24 mouse cellular contexts compared by ENCODE assay signal in the genomic region with DNA sequence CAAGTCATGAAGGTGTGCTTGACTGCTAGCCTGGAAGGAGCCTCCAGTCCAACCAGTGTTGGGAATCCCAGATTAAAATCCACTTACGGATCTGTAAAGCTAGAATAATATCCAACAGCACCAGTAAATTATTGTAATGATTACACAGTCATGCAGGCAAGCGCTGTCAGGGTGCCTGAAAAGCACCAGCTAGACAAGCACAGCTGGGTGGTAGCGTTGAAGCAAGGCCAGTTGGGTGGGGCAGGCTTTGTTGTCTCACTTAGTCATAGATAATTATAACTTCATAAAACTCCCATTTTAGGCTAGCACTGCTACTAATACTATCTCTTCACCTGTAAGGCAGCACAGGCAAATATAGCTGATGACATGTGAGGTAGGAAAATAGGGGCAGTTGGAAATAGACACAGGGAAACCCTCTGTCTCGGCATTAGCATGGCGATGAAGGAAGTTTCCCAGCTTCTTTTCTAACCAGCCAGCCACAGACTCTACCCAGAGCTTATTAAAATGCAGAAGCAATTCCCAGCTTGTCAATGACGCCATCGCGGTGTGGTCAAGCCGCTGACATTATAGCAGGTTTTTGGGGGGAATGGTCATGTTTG. TPM values are rescaled to one million over a fixed set of nuclear protein-coding genes. Genes with fewer than 3 reads are reported as not detected.
"Had no signal": no experiment of that assay in that cellular context is flagged by ENCODE, and none has a peak within 500 bp of the region (broad histone marks: within the 10 kb centered on the region; RNA-seq: fewer than 3 reads in every experiment).

No protein-coding gene starts in this region.

- H3K4me3 ChIP-seq: liver, embryonic 15.5 days; megakaryocyte, embryonic 14.5 days; midbrain, embryonic 13.5 days; midbrain, embryonic 15.5 days; neural tube, embryonic 13.5 days; neural tube, embryonic 15.5 days; stomach, embryonic 15.5 days had no signal

- H3K4me2 ChIP-seq: liver, embryonic 15.5 days; lung, embryonic 14.5 days; midbrain, embryonic 11.5 days; midbrain, embryonic 13.5 days; midbrain, embryonic 15.5 days; neural tube, embryonic 13.5 days; neural tube, embryonic 15.5 days; stomach, embryonic 15.5 days had no signal

- ATAC-seq: liver, postnatal 0 days; midbrain, embryonic 13.5 days; midbrain, embryonic 15.5 days had no signal

- H3K4me1 ChIP-seq: liver, embryonic 15.5 days; megakaryocyte, embryonic 14.5 days; midbrain, embryonic 13.5 days; midbrain, embryonic 15.5 days; neural tube, embryonic 13.5 days; neural tube, embryonic 15.5 days; stomach, embryonic 15.5 days had no signal

- H3K27me3 ChIP-seq: liver, embryonic 15.5 days; megakaryocyte, embryonic 14.5 days; midbrain, embryonic 13.5 days; midbrain, embryonic 15.5 days; neural tube, embryonic 13.5 days; neural tube, embryonic 15.5 days; stomach, embryonic 15.5 days had no signal

- H3K36me3 ChIP-seq: liver, embryonic 15.5 days; midbrain, embryonic 13.5 days; midbrain, embryonic 15.5 days; neural tube, embryonic 13.5 days; neural tube, embryonic 15.5 days; stomach, embryonic 15.5 days had no signal

- DNase-seq: liver, postnatal 0 days; lung, embryonic 14.5 days; lung, postnatal 10 days; lung, postnatal 36 days; retina, postnatal 1 day; right cerebral cortex, adult 18-20 months; right cerebral cortex, postnatal 25 days; right cerebral cortex, postnatal 4 days; thymus, adult 2 months; thymus, postnatal 25 days; thymus, postnatal 4 days had no signal

RNA-seq across cellular contexts. Expression of gene Slc34a2, which starts 23.8 kb away (rescaled TPM):
- total RNA-seq: megakaryocyte progenitor cell, adult 5-6 weeks; monocyte, adult 5-6 weeks had no signal
- polyA plus RNA-seq: macrophage; midbrain, embryonic 11.5 days; midbrain, embryonic 13.5 days; neural tube, embryonic 11.5 days; neural tube, embryonic 15.5 days; spleen, adult 2 months had no signal
